Mouse (Mus musculus) T-cell, adult 2 months (primary cell): ENCODE results near the gene Tgfb2.

Experiments used
- DNase-seq: peaks from one replicate; pipeline ENCODE4 v3.0.0; 2022; ENCODE audit warnings: low spot score

Gene Tgfb2

DNA sequence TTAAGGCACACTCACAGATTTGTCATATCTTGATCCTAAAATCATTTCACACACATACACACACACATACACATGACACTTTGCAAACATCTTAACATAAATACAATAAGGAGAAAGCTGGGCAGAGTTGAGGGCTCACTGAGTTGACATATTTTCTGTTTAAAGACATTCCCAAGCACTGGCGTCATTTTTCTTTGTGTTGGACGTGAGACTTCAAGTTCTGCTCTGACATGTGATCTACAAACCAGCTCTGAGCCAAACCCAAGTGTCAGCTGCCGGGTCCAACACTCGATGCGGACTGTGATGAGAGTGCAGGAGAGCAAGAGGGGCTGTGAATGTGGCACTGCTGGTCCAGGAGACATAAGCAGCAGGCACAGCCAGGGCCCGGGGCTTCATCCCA lies 123.7 kb downstream of the Tgfb2 start:
- DNase-seq, result no peak

DNA sequence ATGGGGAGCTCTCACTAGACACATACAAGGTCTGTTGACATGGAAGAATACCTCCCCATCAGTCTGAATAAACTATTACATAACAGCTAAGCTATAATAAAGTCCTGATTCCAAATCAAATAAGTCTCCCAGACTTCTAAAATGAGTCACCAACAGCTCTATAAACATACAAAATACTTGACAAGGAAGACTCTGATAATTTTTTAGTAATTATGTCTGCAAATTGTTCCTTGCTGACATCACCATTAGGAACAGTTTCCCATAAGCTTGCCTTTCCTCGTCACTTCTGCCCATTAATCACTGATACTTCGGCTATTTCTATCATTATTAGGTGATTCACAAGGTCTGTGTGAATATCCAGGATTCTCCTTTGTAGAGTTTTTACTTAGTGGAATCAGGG lies 124.1 kb downstream of the Tgfb2 start:
- no peak for DNase-seq

DNA sequence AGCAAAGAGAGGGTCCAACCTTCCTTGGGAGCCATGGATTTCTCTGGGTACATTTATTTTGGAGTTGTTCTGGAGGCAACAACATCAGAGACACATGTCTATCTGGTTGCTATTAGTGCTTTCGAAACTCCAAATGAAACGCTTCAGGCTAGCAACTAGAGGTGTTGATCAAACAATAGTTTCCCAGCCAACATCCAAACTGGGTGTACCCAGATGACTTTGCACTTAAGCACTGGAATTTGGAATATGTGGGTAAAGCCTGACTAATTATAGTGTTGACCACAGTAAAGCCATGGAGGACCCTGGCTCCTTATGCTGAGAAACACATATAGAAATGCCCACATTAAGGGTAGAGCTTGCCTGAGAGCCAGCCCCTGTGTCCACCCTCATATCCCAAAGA lies 124.7 kb downstream of the Tgfb2 start:
- DNase-seq, result no peak

GRCm38 (mm10) chr1:186577302-186577701 lies 128.5 kb downstream of the Tgfb2 start:
- no peak for DNase-seq

DNA sequence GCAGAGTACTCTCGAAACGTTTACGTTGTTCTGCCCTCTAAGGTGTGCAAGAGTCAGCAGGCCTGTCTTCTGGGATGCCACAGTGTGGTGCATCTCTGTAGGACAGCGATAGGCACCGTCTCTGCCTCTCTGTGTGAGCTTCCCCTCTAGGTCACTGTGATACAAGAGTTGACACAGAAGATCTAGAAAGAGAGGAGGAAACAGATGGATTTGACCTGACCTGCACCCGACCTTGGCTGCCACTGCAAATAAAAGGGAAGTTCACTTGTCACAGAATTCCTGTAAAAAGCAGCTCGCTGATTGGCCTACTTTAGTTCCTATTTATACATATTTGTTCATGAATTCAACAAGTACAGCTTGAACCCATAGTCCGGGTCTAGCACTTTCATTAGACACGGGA lies 130.2 kb downstream of the Tgfb2 start:
- no peak for DNase-seq

GRCm38 (mm10) chr1:186575074-186575473 lies 130.7 kb downstream of the Tgfb2 start:
- no peak for DNase-seq
